Mouse (Mus musculus): ENCODE measurements around the gene Tbc1d20.

Gene Tbc1d20

DNA sequence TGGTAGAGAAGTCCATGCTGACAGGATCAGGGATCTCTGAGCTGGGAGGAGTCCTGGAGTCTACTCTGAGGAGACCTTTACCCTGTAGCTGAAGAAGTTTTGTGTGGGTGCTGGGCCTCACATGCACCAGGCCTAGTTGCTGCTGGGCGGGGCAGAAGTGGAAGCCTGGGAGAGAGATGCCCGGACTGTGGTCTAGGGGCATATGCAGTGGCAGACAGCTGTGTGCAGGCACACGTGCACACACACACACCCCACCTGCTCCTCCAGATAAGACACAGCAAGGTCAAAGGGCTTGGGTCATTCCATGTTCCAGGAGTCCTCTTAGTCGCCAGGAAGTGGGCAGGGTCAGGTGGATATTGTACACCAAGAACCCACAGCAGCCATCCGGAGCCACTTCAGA is 66.0 kb downstream of the Tbc1d20 start:
- no peak for DNase-seq (ENCODE audit: low spot score in 2 of 2)

DNA sequence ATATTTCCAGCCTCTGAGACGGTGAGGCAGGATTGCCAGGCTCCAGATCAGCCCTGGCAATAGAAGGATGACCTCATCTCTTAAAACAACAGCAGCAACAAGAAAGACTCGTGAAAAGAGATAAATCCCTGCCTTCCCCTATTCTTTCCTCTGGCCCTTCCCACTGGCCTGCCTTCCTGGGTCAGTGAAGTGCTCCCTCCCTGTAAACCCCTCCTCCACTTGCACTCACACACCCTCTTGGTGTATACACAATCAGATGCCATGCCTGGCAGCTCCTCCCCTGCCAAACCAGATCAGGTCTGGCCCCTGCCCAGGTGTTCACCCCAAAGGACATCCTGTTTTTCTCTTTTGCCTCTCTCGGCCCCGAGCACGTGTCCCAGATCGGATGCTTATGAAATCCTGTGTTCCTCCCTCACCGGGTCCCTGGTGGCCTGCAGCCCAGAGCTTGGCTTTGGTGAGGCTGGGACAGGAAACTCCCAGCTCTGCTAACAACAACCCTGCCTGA is 66.7 kb downstream of the Tbc1d20 start:
- DNase-seq (ENCODE audit: low spot score in 2 of 2) = no peak

DNA sequence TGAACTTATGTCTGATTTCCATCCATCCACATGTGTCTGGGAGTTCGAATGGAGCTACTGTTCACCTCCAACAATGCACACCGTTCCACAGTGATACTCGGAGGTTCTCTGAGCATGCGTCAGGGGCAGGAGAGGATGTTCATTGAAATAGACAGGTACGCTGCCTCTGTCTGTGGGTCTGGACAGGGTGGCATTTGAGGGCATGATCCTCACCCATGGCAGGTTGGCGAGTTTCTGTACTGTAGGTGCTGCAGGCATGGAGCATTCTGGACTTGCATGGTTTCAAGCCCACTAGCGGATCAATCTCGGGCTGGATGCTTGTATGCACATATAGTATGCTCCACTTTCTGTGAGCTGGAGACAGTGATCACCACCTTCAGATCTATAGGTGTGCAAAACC is 67.6 kb downstream of the Tbc1d20 start:
- no peak for DNase-seq (ENCODE audit: low spot score in 2 of 2)
